Mouse (Mus musculus): Measurements from ENCODE around the gene Tcp11l2.

DNA sequence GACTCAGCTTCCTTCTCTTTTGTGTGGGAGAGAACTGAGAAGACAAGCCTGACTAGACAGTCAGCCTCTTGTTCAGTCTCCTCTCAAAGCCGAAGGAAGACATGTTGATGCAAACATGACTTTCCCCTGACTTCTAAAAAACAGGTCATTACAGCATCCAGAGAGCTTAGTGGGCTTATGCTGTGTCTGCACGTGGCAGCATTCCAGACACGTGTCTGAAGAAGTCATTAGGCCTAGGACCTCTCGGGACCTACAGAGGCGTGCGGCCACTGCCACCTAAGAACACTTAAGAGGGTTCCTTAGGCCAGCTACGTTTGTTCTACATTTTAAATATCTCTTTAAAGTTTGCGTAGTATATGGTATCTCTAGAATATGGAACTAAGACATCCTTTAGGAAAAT is 69.5 kb downstream of the Tcp11l2 start:
- TF ChIP-seq CTCF (IDR thresholded peaks at IDR 0.05; ENCODE audit: borderline replicate concordance, control insufficient read depth, extremely low read depth, insufficient read depth, low read length, poor library complexity) (no peak), POLR2A (IDR thresholded peaks at IDR 0.05; ENCODE audit: control insufficient read depth, extremely low read depth, insufficient read depth, low read length, poor library complexity) (no peak)
